Mouse (Mus musculus) olfactory bulb, adult 2 months (tissue): ENCODE data around the gene Pglyrp2.

Experiments
- CTCF ChIP-seq: fragments of 200-500 bp; IDR thresholded peaks from 2 replicates; pipeline ENCODE4 v1.5.1; 2012; ENCODE audit warnings: low read depth, mild to moderate bottlenecking, low read length, moderate library complexity; ENCODE audit not compliant: insufficient read depth
- POLR2A ChIP-seq: fragments of 200-500 bp; IDR thresholded peaks from 2 replicates; pipeline ENCODE4 v1.6.1; 2012; ENCODE audit warnings: mild to moderate bottlenecking, low read depth, low read length, moderate library complexity; ENCODE audit not compliant: insufficient read depth

DNA sequence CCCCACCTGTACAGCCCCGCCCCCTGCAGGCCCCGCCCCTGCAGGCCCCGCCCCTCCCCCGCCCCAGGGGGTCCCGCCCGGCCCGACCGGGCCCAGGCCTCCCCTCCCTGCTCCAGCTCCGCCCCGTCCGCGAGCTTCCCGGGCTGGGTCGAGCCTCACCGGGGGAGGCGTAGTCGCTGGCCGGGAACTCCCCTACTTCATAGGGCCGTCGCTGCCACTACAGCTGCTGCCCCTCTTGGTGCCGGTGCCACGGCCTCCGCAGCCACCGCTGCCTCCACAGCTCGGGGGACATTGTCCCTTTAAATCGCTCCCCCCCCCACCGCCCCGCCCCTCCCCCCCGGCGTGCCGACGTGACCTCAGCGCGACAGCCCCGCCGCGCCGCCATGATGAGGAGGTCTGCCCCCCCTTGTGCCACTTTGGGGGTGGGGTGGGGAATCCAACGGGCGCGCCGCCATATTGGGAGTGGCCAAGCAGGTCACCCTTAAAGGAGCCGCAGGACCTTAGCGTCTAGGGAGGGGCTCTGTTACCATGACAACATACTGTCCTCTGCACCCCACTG is 34.8 kb downstream of the Pglyrp2 start, which contains the start of gene Wiz:
- TF ChIP-seq CTCF: no peak
- 0 out of 2 replicates have a peak, but pooled peaks have one; percentile 36 for TF ChIP-seq POLR2A
